Mouse (Mus musculus): ENCODE data around the gene Wnk2. TPM values are rescaled to one million over a fixed set of nuclear protein-coding genes. Genes with fewer than 3 reads are reported as not detected.
A peak's percentile ranks its signal among the peaks of the same experiment; 100 is the strongest.
"Not testable (repeated sequence)": the region's sequence is repeated elsewhere in the genome, so short reads cannot be mapped to it uniquely, and the experiment has no call there.

Wnk2 gene
- polyA plus RNA-seq, 1 experiment from 2014 or later = 1.4 TPM

GRCm38 (mm10) chr13:49054753-49055152 is 93.1 kb downstream of the Wnk2 start:
- not testable (repeated sequence) for H3K4me3 ChIP-seq (replicated peaks); ATAC-seq (replicated peaks; ENCODE audit: low FRiP score); H3K9ac ChIP-seq; H3K27ac ChIP-seq; H3K36me3 ChIP-seq; H3K4me1 ChIP-seq; H3K27me3 ChIP-seq; H3K9me3 ChIP-seq (replicated peaks); H3K4me2 ChIP-seq

- no peak overlapping the region for H3K4me2 ChIP-seq
- H3K4me1 ChIP-seq = no peaks in the 10 kb centered on the region
- no peak overlapping the region for H3K4me3 ChIP-seq (replicated peaks)
- H3K9ac ChIP-seq = no peak overlapping the region
- no peaks in the 10 kb centered on the region for H3K9me3 ChIP-seq (replicated peaks)
- no peaks in the 10 kb centered on the region for H3K36me3 ChIP-seq
- H3K27ac ChIP-seq = no peak overlapping the region
- H3K27me3 ChIP-seq = no peaks in the 10 kb centered on the region
- 70% methylated on average over 2 of the region's 2 CpGs for WGBS
- no peak for ATAC-seq (replicated peaks; ENCODE audit: low FRiP score)
Observed at GRCm38 (mm10) chr13:49053333-49053732, 94.5 kb downstream of the Wnk2 start.

- Histone ChIP-seq H3K4me3 (replicated peaks) (no peak overlapping the region), H3K27ac (no peak overlapping the region), H3K27me3 (no peaks in the 10 kb centered on the region), H3K36me3 (no peaks in the 10 kb centered on the region), H3K4me2 (no peak overlapping the region), H3K4me1 (no peaks in the 10 kb centered on the region), H3K9me3 (replicated peaks) (no peaks in the 10 kb centered on the region), H3K9ac (no peak overlapping the region)
- WGBS = 39% methylated on average over 9 of the region's 9 CpGs
- no peak for ATAC-seq (replicated peaks; ENCODE audit: low FRiP score)
Observed at GRCm38 (mm10) chr13:49052512-49052911, 95.3 kb downstream of the Wnk2 start.

GRCm38 (mm10) chr13:49047393-49047792 is 100.4 kb downstream of the Wnk2 start:
- Histone ChIP-seq H3K4me2 (no peak overlapping the region), H3K27me3 (no peaks in the 10 kb centered on the region), H3K9ac (no peak overlapping the region), H3K27ac (no peak overlapping the region), H3K9me3 (replicated peaks) (no peaks in the 10 kb centered on the region), H3K36me3 (no peaks in the 10 kb centered on the region), H3K4me1 (no peaks in the 10 kb centered on the region), H3K4me3 (replicated peaks) (no peak overlapping the region)
- 74% methylated on average over 1 of the region's 1 CpGs for WGBS
- ATAC-seq (replicated peaks; ENCODE audit: low FRiP score) = no peak

GRCm38 (mm10) chr13:49044145-49044561 is 103.7 kb downstream of the Wnk2 start:
- ATAC-seq (replicated peaks; ENCODE audit: low FRiP score) = no peak
- Histone ChIP-seq H3K4me1 (no peaks in the 10 kb centered on the region), H3K9me3 (replicated peaks) (no peaks in the 10 kb centered on the region), H3K36me3 (no peaks in the 10 kb centered on the region), H3K9ac (no peak overlapping the region), H3K4me2 (no peak overlapping the region), H3K27ac (no peak overlapping the region), H3K4me3 (replicated peaks) (no peak overlapping the region), H3K27me3 (no peaks in the 10 kb centered on the region)
- WGBS = 52% methylated on average over 10 of the region's 10 CpGs

GRCm38 (mm10) chr13:49042371-49042770 is 105.4 kb downstream of the Wnk2 start:
- 91% methylated on average over 15 of the region's 15 CpGs for WGBS
- Histone ChIP-seq H3K9me3 (replicated peaks) (no peaks in the 10 kb centered on the region), H3K4me1 (peaks cover 6% of the 10 kb centered on the region; the same call in 1 of the 2 replicates), H3K27ac (no peak overlapping the region), H3K9ac (no peak overlapping the region), H3K27me3 (no peaks in the 10 kb centered on the region), H3K4me3 (replicated peaks) (no peak overlapping the region), H3K36me3 (no peaks in the 10 kb centered on the region), H3K4me2 (no peak overlapping the region)
- no peak for ATAC-seq (replicated peaks; ENCODE audit: low FRiP score)

GRCm38 (mm10) chr13:49036928-49037574 is 110.8 kb downstream of the Wnk2 start:
- no peak overlapping the region for H3K4me3 ChIP-seq (replicated peaks)
- 69% methylated on average over 7 of the region's 7 CpGs for WGBS
- no peaks in the 10 kb centered on the region for H3K36me3 ChIP-seq
- peaks cover 16% of the 10 kb centered on the region; the same call in 1 of the 2 replicates for H3K4me1 ChIP-seq
- H3K9me3 ChIP-seq (replicated peaks) = no peaks in the 10 kb centered on the region
- no peak overlapping the region for H3K4me2 ChIP-seq
- no peak overlapping the region for H3K9ac ChIP-seq
- no peaks in the 10 kb centered on the region for H3K27me3 ChIP-seq
- ATAC-seq (replicated peaks; ENCODE audit: low FRiP score) = 0 out of 2 replicates have a peak, but pooled peaks have one; percentile 4
- peak overlapping the region; percentile 38; the same call in 1 of the 2 replicates for H3K27ac ChIP-seq

GRCm38 (mm10) chr13:49036436-49036835 is 111.4 kb downstream of the Wnk2 start:
- Histone ChIP-seq H3K4me3 (replicated peaks) (no peak overlapping the region), H3K4me1 (peaks cover 16% of the 10 kb centered on the region; the same call in 1 of the 2 replicates), H3K27me3 (no peaks in the 10 kb centered on the region), H3K27ac (peak overlapping the region; percentile 38; the same call in 1 of the 2 replicates), H3K9ac (no peak overlapping the region), H3K9me3 (replicated peaks) (no peaks in the 10 kb centered on the region), H3K4me2 (no peak overlapping the region), H3K36me3 (no peaks in the 10 kb centered on the region)
- whole genome bisulfite sequencing = 87% methylated on average over 4 of the region's 4 CpGs
- 0 out of 2 replicates have a peak, but pooled peaks have one; percentile 22 for ATAC-seq (replicated peaks; ENCODE audit: low FRiP score)

- Histone ChIP-seq H3K4me2 (no peak overlapping the region), H3K9ac (no peak overlapping the region), H3K27ac (no peak overlapping the region), H3K27me3 (no peaks in the 10 kb centered on the region), H3K4me3 (replicated peaks) (no peak overlapping the region), H3K4me1 (no peaks in the 10 kb centered on the region), H3K36me3 (no peaks in the 10 kb centered on the region), H3K9me3 (replicated peaks) (no peaks in the 10 kb centered on the region)
- WGBS = 74% methylated on average over 2 of the region's 2 CpGs
- no peak for ATAC-seq (replicated peaks; ENCODE audit: low FRiP score)
Observed at GRCm38 (mm10) chr13:49031029-49031428, 116.8 kb downstream of the Wnk2 start.

GRCm38 (mm10) chr13:49028757-49029539 is 118.9 kb downstream of the Wnk2 start:
- 0 out of 2 replicates have a peak, but pooled peaks cover 3% of the 10 kb centered on the region for H3K4me1 ChIP-seq
- 66% methylated on average over 8 of the region's 8 CpGs for WGBS
- H3K27ac ChIP-seq = no peak overlapping the region

GRCm38 (mm10) chr13:49027057-49027456 is 120.8 kb downstream of the Wnk2 start:
- Histone ChIP-seq H3K36me3 (no peaks in the 10 kb centered on the region), H3K4me1 (0 out of 2 replicates have a peak, but pooled peaks cover 3% of the 10 kb centered on the region), H3K4me2 (no peak overlapping the region), H3K27ac (no peak overlapping the region), H3K9me3 (replicated peaks) (no peaks in the 10 kb centered on the region), H3K4me3 (replicated peaks) (no peak overlapping the region), H3K9ac (no peak overlapping the region), H3K27me3 (no peaks in the 10 kb centered on the region)
- 76% methylated on average over 8 of the region's 8 CpGs for WGBS
- ATAC-seq (replicated peaks; ENCODE audit: low FRiP score) = no peak

More at GRCm38 (mm10) chr13:49028757-49029539, 118.9 kb downstream of the Wnk2 start:
- Histone ChIP-seq H3K9ac (no peak overlapping the region), H3K9me3 (replicated peaks) (no peaks in the 10 kb centered on the region), H3K36me3 (no peaks in the 10 kb centered on the region), H3K4me3 (replicated peaks) (no peak overlapping the region), H3K27me3 (no peaks in the 10 kb centered on the region), H3K4me2 (no peak overlapping the region)
- ATAC-seq (replicated peaks; ENCODE audit: low FRiP score) = no peak

- ATAC-seq (replicated peaks; ENCODE audit: low FRiP score) = no peak
- Histone ChIP-seq H3K27ac (no peak overlapping the region), H3K4me3 (replicated peaks) (no peak overlapping the region), H3K9ac (no peak overlapping the region), H3K27me3 (no peaks in the 10 kb centered on the region), H3K36me3 (no peaks in the 10 kb centered on the region), H3K9me3 (replicated peaks) (no peaks in the 10 kb centered on the region), H3K4me1 (0 out of 2 replicates have a peak, but pooled peaks cover 6% of the 10 kb centered on the region), H3K4me2 (no peak overlapping the region)
- WGBS = 11% methylated on average over 1 of the region's 1 CpGs
Observed at GRCm38 (mm10) chr13:49025521-49025920, 122.3 kb downstream of the Wnk2 start.
